Mouse (Mus musculus) v-Abl transformed pro-B cells (cell line): ENCODE data around the gene Bbs12.

Source experiments
- in situ Hi-C, 2 experiments: fragments of 400-800 bp; cut with MboI; formaldehyde crosslinking; loops; one replicate each; pipeline ENCODE4 v1.15.1; 2025; ENCODE audit not compliant: unreplicated experiment in 2 of 2

The Bbs12 gene

DNA sequence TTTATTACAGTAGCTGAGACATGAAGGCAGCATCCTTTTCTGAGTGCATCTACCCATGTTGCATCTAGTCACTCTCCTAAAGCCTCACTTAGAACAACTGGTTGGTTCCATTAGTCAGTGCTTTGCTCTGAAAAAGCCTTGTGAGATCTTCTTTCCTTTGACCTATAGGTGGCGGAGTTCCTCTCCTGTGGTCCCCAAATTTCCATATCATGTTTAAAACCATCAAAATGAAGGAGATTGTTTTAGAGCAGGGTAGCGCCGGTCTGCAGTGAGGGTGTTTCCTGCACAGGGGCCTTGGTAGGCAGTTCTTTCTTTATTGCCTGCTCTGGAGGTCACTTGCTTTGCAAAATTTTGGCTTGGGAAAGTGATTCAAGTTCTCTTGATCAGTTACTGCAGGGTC, 12.0 kb downstream of the Bbs12 start:
- in situ Hi-C loops, result loop anchor here (10.0 to 25.0 kb wide), 5 partner anchors 90 to 1163 kb away; partner anchors contain the start of genes Ankrd50 (in 1 of the 2) and Spata5 (in 1 of the 2)

DNA sequence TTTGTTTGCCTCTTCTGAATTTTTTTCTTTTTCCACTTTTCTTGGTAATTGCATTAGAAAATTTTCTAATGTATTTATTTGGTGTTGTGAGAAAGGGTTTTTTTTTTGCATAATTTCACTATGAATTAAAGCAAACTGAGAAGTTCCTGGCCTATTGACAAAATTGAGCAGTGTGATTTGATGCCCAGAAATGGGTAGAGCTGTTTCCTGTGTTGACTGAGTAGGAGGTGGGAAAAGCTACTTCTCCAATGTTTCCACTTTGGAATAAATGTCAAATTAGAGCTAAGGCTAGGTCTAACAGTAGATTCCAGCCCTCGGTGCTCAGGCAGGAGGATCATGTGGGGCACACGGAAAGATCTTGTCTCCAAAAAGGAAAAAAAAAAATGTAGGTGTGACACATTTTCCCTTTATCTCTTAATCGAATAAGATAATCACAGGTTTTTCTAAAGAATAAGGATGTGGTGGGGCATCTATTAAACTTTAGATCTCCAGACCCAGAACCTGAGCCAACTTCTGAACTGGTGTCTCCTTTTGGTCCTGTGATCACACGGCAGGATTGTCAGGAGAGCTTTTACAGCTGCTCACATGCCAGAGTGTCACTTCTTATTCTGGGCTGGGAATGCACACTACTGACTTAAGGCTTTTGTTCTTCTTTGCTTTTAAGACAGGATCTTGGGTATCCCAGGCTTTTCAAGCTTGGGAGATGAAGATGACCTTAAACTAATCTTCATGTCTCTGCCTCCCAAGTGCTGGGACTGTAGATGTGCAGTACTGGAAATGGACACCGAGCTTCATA, 13.2 kb downstream of the Bbs12 start:
- in situ Hi-C loops, result loop anchor here in 1 of 2 experiments (10.0 kb wide), 1 partner anchor 89 kb away; the partner anchor contains the start of gene Spata5

DNA sequence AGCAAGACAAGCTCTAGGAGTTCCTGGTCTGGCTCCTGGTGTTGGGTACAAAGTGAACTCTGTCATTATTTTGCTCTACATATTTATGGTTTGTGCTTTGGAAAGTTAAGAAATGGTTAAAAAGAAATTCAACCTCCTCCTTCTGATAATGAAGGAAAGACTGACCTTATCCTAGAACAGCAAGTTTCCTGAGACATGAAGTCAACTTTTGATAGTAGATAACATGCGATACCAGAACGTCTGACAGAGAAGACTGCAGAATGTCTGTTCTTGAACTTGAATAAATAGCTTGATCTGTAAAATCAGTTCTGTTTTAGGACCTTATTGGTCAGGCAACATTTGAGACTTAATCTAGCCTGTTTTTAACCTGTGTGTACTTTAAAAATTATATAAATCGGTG, 14.3 kb downstream of the Bbs12 start:
- in situ Hi-C loops, result loop anchor here in 1 of 2 experiments (10.0 kb wide), 1 partner anchor 88 kb away; the partner anchor contains the start of gene Spata5

DNA sequence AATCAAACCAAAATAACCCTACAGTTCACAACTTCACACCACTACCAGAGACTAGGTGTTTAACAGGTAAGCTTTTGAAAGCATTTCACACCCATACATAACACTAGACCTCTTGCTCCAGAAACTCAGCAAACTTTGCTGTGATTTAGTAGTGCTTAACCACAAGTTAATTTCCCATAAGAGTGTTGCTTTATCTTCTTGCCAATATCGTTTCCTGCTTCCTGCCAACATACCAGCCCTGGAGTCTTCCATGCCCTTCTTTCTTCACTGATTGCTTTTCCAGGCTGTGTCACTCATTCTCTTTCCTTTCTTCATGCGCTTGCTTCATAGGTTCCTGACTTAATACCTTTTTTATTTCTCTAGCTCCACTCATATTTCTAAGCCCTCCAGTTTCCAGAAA, 16.1 kb downstream of the Bbs12 start:
- in situ Hi-C loops, result loop anchor here in 1 of 2 experiments (10.0 kb wide), 1 partner anchor 86 kb away; the partner anchor contains the start of gene Spata5

DNA sequence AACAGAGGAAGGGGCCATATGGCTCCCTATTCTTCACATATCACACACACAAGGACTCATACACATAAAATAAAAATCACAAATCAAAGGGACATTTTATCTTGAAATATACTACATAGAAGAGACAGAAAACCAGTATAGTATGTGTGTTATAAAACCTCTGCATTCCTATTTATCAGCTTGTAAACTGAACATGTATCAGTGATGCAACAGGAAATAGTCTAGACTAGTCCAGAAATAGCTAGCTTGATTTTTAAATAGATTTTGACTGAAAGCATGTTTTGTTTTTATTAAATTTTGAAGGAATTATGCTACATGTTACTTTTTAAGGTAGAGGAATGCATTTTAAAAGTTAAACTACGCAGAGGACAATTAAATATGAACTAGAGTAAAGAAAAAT, 17.6 kb downstream of the Bbs12 start:
- in situ Hi-C loops, result loop anchor here in 1 of 2 experiments (10.0 kb wide), 1 partner anchor 85 kb away; the partner anchor contains the start of gene Spata5

DNA sequence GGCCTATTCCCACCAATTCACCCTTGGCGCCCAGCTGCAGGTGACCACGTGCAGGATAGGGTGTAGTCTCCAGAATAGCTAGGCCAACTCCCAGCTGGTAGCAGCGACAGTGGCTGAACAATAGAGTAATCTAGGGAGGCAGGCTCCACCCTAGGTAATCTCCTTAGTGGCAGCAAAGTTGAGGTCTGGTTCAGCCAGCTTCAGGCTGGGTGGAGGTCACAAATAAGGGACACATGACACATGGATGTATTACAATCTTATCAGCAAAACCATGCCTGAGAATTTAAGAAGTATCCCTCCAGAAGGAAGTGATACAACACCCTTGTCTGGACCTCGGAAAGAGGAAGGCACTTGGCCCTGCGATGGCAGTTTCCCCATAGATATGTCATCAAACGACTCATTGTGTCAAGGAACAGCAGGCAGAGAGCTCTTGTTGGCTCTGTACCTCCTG, 19.7 kb downstream of the Bbs12 start:
- in situ Hi-C loops, result no loop called here

DNA sequence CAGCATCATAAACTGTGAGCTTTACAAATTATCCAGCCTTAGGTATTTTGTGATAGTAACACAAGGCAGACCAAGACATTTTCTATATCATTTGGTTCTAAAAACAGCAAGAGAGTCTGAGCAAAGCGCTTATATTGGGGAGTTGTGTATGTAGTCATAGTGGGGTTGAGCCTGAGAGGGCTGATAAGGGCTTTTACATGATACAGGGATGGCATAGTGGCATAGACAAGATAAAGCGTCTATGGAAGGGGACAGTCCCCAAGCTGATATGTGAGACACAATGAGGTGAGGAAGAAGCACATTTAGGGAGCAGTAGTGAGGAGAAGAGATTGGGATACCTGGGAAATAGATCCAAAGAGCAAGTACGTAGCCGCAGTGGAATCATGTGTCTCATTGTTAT, 21.7 kb downstream of the Bbs12 start:
- in situ Hi-C loops, result no loop called here

DNA sequence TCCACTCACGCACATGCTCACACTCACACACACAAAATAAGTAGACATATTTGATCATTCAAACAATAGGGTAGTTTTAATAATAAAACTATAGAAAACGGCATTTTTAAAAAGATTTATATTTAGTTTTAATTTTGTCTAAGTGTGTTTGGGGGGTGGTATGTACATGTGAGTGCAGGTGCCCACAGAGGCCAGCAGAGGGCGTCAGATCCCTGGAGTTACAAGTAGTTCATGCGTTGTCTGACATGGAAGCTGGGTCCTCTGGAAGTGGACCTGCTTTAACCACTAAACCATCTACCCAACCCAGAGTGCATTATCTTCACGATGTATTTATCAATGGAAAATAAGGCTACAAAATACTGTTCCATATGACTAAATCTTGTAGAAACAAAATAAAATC, 28.8 kb downstream of the Bbs12 start:
- in situ Hi-C loops, result no loop called here

DNA sequence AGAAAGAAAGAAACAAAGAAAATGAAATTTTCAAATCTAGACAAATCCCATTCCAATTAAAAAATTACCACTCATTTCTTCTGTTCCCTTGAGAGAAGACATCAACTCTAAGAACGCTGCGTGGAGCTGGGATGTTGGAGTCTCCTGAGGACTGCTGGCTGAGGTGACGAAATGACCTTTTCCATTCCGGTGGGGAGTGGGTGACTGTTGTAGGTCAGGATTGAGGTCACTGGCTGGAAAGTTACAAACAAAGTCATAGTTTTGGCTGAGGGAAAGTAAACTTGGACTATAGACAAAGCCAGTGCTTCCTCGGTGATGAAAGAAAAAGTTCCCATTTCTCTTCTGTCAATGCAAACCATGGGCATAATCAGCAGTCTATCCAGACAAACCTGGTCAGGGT, 30.5 kb downstream of the Bbs12 start:
- in situ Hi-C loops, result no loop called here

DNA sequence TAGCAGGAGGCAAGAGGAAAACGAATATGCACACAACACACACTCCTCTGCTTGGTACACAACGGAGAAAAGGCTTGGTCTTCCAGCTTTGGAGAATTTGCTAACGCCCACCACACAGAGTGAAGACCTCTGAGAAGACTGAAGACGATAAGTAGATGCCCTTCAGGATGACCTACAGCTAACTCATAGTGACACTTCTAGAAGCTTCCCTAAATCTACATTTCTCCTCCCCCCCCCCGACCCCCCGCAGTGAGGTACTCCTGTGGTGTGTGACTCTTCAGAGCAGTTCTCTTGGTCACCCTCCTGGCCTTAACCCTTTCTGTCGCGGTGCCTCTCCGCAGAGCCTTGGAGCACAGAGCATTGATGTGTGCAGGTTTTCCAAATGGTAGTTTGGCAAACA, 35.3 kb downstream of the Bbs12 start:
- in situ Hi-C loops, result no loop called here

DNA sequence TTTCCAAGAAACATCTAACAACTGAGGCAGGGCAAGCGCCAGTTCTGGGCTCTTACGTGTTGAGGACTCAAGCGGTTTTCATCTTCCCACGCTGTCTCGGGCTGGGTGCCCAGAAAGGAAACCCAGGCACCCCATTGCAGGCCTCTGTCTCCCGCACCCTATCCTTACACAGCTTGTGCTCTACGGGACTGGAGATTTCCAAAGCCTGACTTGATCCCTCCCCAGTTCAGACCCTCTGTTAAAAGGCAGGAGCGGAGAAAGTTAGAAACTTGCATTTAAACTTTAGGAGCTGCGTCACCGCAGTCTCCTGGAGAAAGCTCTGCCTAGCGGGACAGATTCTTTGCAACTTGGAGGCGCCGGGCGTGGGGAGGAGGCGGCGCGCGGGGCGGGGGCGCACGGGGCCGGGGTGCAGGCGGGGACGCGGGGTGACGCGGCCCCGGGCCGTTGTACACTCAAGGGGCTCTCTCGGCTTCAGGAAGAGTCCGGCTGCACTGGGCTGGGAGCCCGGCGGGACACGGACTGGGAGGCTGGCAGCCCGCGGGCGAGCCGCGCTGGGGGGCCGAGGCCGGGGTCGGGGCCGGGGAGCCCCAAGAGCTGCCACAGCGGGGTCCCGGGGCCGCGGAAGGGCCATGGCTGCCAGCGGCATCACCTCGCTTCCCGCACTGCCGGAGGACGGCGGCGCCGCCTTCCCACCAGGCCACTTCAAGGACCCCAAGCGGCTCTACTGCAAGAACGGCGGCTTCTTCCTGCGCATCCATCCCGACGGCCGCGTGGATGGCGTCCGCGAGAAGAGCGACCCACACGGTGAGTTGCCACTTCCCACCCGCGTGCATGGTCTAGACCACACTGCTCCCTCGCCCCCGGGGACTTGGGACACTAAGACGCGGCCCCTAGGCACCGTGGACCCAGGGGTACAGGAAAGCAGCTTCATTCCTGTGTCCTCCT, 36.1 kb downstream of the Bbs12 start, which contains the start of gene Fgf2:
Gene Fgf2 (plus strand): TSS at position 126 of the 945 bp plus-strand sequence.
- in situ Hi-C loops, result no loop called here

DNA sequence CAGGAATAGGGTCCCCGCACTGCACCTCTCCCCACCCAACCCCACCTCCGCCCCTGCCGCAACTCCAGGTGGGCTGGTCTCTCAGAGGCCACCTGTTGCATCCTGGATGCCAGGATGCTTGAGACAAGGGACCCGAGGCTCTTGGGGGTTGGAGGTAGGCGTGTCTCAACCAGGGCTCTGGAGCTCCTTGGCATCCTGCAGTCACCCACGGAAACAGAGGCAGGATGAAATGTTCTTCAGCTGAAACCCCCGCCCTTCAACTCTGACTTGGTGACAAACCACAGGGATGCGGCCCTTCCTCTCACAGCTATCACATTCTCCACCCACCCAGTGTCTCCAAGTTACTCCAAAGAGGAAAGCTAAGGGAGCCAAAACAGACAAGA, 36.8 kb downstream of the Bbs12 start:
- in situ Hi-C loops, result no loop called here

DNA sequence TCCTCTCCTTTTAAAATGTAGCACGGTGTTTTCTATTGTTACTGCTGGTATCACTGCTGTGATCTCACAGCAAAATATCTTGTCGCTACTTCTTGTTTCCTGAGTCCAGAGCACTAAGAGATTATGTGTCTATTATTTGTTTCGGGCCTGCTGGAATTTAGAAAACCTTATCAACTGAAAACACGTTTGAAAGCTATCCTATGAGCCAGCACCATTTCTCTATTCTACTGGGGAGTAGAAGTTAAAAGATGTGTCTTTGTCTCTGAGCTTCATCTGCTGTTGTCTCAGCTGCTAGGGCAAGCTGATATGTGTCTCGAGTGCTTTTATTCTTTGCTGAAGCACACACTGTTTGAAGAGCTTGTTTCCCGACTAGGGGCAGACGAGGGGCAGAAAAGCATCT, 38.0 kb downstream of the Bbs12 start:
- in situ Hi-C loops, result no loop called here

DNA sequence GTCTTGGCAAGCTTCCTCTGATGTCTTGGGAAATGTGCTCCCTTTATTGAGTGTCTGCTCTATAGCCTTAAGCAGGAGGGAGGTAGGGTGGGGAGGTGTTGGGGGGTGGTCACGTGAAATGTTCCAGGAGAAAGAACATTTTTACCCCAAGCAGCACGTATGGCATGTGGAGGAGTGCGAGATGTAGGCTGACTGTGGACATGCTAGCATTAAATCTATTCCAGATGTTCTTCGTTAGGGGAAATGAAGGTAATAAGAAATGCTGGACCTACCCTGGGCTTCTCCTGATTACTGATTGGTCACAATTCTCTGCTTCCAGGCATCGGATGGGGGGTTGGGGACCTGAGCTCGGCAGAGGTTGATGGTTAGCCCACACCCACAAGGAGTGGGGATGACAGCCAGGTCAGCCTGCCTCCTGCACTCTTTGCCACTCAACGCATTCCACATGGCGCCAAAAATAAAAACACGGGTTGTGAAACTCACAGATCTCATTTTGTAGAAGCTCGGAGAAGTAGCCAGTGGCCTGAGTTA, 41.7 kb downstream of the Bbs12 start:
- in situ Hi-C loops, result no loop called here

DNA sequence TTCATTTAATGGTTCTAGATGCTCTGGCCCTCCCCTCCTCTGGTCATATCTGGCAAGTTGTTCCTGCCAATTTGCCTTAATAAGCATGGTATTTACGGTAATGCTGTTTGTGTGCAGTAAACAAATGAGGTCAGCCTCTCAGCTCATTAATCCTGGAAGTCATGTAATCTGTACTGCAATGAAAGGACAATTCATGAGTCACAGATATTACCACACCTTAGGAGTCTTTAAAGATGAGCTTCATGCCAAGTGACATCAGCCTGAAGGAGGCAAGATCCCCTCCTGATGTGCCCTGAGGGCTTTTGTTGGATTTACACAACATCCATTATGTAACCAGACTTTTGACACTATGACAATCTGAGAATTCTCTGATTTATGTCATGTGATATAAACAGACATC, 42.4 kb downstream of the Bbs12 start:
- in situ Hi-C loops, result no loop called here

DNA sequence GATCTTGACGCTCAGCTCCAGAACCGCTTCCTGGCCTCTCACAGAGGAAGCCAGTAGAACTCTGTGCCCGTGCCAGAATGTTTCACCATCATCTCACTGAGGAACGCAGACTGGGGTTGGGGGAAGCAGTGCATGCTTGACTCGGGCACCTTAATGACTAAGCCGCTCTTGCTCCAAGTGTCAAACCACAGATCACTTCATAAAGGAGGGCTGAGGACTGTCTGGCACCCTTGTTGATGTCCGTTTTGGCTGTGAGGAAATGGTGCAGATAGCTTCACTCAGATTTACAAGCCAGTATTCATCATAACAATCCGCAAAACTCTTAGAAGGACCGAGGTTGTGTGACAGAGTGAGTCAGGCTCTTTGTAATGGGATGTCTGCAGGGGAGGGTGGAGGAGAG, 48.4 kb downstream of the Bbs12 start:
- in situ Hi-C loops, result no loop called here

DNA sequence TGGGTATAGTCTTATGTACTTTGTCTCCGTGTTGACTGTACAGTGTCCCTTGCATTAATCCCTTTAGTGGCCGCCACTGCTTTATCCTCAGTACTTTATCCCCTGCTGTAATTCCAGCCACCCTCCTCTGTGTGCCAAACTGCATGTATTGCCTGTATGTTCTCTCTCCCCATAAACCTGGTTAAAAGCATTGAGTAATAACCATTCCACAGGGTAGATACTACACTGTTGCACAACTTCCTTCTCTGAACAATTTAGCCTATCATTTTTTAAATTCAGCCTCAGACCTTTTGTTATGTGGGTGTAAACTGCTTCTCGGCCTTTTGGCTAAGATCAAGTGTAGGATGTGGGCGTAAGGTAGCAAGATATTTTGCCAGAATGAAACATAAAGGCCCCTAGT, 52.8 kb downstream of the Bbs12 start:
- in situ Hi-C loops, result no loop called here

DNA sequence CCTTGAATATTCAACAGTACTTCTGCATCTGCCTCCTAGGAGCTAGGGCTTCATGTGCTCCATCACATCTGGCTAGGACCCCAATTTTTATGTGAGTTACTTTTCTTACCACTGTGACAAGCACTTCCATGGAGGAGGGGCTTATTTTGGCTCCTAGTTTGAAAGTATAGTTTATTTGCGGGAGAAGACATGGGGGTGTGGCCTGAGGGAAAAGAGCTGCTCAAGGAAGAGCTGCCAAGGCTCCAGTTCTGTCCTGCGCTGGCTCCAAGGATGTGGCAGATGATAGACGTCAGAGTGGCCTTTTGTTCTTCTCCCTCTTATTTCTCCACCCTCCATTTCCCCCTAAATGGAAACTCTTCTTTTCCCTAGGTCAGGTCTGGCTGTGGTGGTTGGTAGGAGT, 53.6 kb downstream of the Bbs12 start:
- in situ Hi-C loops, result no loop called here

DNA sequence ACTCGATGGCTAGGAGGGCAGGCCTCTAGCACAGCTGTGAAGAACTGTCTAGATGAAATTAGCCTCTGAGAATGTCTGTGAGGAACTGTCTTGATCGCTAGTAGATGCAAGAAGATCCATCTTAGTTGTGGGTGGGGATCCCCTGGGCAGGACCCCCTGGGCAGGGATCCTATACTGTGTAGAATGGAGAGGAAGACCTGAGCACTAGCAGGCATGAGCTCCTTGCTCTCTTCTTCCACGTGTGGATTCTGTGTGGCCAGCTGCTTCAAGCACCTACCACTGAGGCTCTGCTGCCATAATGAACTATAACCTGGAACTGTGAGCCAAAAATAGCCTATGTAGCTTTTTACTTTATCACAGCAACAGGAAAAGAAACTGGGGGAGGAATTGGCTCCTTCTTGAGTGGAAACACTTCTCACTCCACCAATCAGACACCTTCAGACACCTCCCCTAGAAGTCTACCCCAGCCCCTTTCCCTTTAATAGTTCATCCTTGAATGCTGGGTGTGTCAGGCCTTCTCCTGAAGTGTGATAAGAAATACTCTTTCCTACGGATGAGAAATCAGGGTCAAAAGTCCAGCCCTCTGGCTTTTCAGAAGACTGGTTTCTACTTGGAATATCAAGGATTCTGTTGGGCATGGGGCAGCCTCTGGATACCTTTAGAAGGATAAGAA, 54.2 kb downstream of the Bbs12 start:
- in situ Hi-C loops, result no loop called here

DNA sequence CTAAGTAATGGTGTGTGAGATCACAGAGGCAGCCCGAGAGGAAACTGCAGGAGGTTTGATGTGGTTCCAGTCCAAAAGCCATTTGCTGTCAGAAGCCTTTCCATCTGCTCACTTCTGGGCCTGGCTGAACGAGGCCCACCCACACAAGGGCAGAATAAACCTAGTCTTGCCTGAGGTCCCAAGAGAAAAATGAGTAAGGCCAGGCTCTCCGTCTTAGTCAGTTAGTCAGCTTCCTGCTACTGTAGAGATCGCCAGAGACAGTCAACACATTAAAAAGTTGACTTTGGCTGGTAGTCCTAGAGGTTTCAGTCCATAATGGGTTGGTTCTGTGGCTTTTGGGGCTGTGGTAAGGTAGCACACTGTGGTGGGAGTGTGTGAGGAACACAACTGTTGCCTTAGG, 58.1 kb downstream of the Bbs12 start:
- in situ Hi-C loops, result no loop called here
